Mouse (Mus musculus): ENCODE measurements at regions not wholly inside any gene's neighbourhood (a gene's known extent, or its start where the extent isn't known, plus 50 kb on each side); places are given as distances from the start of the nearest gene placed in this dataset.

DNA sequence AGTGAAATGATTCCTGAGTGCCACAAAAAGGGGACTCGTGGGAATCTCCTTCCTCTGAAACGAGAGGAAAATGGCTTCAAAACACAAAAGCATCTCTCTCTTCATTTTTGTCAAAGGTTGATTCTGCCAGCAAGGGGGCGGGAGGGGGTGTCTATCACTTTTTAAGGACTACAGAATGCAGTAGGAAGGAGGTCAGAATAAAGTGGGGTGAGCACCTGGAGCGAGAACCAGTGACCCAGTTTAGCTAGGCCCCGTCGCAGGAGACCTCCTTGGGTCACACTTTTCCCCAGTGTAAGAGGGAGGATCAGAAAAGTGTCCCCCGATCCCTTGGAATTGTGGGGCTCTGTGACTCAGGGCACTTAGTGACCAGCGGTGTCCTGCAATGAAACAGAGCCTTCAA is 133.1 kb downstream of the Tgfb2 start:
- CTCF ChIA-PET = no interaction called here
- POLR2A ChIA-PET = interaction anchor here in 2 of 4 experiments (0.6 kb wide), 2 partner anchors 10 to 48 kb away, joined by 3 read pairs; no protein-coding TSS in a partner anchor

DNA sequence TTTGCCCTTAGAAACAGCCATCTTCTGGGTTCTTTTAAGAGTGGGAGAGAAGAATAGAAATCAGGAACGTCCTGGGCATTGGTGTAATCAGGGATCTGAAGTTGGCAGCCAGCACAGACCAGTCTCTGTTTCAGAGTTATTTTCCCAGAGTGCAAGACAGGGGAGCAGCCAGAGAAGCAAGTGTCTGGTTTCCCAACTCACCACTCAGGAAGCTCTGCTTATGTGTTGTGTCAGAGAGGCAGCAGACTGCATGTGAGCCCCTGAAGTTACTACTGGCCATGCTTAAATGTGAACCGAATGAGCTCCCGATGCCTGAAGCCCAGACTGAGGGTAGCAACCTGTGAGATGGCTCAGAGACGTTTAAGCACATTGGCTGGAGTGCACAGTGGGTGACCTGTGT is 133.7 kb downstream of the Tgfb2 start:
- ChIA-PET POLR2A (interaction anchor here in 1 of 4 experiments (0.6 kb wide), 1 partner anchor 49 kb away, joined by 3 read pairs; no protein-coding TSS in a partner anchor), CTCF (no interaction called here)

DNA sequence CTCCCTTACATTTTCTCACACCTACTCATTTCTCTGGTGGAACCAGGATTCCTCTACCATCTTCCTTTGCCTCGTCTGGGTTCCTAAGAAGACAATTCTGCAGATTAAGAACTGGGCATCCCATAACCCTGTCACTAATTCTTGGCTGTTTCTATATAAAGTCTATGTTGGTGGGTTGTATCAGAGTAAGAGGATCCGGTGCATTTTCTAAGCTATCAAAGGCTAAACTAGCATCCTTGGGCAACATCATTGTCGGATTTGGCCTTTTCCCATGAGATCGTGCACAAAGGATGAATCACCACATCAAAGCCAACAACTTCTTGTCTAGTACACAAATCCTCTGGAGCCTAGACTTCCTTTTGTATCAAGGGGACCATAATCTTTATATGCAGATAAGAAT is 137.3 kb downstream of the Tgfb2 start:
- POLR2A ChIA-PET = interaction anchor here in 1 of 4 experiments (0.7 kb wide), 1 partner anchor 10 kb away, joined by 5 read pairs; no protein-coding TSS in a partner anchor
- CTCF ChIA-PET = no interaction called here

DNA sequence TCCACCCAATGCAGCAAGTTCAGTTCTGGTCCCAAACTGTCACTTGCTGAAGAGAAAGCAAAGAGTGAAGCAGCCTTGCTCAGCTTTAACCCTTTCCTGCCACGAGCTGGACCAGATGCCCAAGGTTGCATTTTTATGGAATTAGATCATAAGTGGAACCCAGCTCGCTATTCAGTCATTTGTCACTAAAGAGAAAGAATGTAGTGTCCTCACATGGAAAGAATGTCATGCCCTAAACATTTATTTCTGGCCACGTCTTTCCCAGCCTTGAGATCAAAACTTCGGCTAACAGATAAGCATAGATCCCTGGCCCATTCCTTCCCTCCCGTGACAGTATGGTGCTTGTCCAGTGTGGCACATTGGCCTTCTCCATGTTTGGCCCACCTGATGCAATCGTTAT is 137.7 kb downstream of the Tgfb2 start:
- POLR2A ChIA-PET = interaction anchor here in 2 of 4 experiments (0.6 to 1.5 kb wide), 5 partner anchors 7 to 1038 kb away, joined by 3 to 5 read pairs (median 4); no protein-coding TSS in a partner anchor
- CTCF ChIA-PET = interaction anchor here in 2 of 4 experiments (0.6 to 0.7 kb wide), 2 partner anchors 145 to 887 kb away, joined by 3 to 12 read pairs; no protein-coding TSS in a partner anchor

DNA sequence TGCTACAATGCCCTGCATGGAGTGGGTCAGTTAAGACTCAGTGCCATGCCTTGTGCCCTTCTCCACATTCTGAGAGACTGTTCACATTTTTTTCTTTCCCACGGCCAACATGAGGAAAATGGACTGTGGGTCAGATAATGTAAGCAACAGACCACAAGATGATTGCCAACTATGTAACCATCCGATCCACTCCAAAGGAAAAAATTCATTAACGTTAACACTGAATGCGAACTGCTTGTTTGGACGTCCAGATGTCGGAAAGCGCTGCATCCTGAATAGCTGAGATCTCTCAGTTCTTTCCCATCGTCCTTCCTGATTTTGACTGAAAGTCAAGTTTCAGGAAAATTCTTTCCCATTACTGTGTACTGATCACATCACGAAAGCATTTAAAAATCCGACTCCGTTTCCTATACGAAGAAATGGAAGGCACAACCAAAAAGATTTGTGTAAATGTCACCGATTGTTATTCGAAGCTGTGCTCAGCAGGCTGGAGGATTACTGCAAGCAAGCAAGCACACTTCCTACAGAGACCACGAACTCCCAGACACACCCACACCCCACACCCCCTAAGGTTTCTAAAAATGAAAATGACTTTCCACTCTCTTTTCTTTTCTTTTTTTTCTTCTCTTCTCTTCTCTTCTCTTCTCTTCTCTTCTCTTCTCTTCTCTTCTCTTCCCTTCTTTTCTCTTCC is 138.5 kb downstream of the Tgfb2 start:
- ChIA-PET POLR2A (interaction anchor here in 1 of 4 experiments (0.6 to 1.5 kb wide), 4 partner anchors 8 to 1037 kb away, joined by 3 to 5 read pairs (median 4); no protein-coding TSS in a partner anchor), CTCF (interaction anchor here in 2 of 4 experiments (0.6 to 0.7 kb wide), 2 partner anchors 146 to 886 kb away, joined by 3 to 12 read pairs; no protein-coding TSS in a partner anchor)

DNA sequence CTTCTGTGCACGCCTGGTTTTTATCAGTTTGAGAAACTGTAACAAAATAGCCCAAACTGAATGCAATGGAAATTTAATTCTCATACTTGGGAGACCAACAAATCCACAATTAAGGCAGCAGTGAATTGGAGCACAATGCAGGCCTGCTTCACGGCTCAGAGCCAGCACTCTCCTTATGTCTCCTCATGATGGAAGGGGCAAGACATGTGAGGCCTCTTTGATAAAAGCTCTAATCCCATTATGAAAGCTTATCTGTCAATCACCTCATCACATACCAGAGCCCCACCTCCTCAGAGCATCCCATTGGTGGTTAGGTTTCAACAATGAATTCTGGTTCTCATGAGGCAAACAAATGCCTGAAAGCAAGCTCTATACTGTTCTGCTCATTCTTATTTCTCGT is 143.8 kb downstream of the Tgfb2 start:
- ChIA-PET CTCF (no interaction called here), POLR2A (no interaction called here)

DNA sequence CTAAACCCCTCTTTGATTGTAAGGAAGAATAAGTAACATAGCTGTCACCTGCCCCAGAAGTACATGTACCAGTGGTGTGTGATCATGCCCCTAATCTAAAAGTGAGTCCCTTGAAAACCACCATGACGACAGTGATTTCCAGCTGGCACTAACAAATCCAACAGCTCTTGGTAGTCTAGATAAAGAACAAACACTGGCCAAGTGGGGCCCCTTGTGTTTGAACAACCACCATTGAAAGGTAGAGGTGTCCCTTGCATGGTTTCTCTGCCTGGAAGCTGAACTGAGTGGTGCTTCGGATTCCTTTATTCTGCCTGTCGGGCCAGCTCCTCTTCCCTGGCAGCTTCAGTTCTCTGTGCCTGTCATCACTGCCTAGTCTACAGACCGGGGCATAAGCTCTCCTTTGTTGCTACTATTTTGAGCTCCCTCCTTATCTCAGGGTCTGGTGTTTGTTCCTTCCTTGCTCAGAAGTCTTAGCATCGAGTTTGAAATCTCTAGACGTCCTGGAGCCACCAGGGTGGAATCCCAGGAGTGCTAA is 150.3 kb downstream of the Tgfb2 start:
- ChIA-PET POLR2A (interaction anchor here in 1 of 4 experiments (0.7 kb wide), 1 partner anchor 194 kb away, joined by 3 read pairs; the partner anchor contains the start of gene Rrp15), CTCF (no interaction called here)

DNA sequence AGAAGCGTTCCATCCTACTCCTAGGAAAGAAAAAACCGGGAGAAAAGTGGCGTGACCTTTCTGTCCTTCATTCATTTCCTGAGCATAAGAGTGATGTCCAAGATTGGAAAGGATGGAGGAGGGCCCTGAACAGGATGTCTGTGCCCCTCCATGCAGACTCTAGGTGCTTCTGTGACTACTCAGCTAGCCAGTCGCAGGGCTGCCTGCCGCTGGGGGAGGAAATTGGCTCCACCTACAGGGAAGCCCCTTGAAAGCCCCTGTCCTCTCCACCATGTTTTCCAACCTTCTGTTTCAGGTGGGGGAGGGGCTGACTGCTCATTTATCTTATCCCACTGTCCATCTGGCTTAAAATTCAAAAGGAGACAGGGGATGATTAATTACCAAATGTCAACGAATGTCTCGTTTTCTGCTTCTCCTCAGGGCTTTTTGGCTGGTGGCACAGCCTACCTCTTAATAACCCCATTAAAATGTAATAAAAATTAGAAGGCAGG is 151.2 kb downstream of the Tgfb2 start:
- CTCF ChIA-PET = no interaction called here
- POLR2A ChIA-PET = interaction anchor here in 1 of 4 experiments (0.7 kb wide), 1 partner anchor 195 kb away, joined by 3 read pairs; the partner anchor contains the start of gene Rrp15

DNA sequence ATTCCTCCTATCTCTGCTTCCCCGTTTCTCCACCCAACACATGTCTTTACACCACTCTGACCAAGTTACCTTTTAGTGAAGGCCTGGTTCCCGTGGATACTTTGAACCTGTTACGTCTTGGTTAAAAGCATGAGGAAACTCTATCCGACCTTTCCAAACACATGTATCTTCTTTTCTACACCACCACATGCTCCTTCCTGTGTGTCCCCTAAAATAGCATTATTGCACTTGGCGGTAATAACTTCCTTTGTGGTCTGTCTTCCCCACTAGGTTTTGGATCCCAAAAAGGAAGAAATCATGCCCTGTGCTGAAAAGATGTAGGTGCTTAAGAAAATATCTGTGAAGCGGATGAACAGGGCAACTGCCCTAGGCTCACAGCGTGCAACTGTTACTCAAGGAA is 153.1 kb downstream of the Tgfb2 start:
- ChIA-PET CTCF (no interaction called here), POLR2A (no interaction called here)

DNA sequence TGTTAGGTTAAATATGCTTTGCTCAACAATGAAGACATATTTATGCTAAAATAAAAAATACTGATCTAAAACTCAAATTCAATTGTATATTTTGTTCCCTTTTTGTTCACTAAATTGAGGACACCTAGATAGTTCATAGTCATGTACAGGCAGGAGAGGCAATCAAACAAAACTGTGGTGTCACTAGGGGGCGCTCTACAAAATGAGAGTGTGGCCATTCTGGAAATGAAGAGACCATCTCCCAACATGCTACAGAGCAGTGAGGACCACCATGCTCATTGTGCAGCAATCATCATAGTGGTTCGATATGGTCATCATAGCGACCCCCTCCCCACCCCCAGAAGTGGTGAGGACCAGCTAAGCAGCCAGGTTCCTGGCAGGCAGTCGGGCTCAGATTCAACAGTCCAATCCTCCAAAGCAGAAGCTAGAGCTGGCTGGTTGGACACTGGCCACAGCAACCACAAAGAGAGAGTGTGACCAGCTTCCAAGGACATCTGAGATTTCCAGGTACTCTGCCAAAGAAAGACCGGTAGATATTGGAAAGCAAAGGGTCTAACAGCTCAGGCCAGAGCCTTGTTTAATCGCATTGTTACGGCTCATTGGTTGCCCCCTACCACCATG is 155.4 kb downstream of the Tgfb2 start:
- CTCF ChIA-PET = interaction anchor here in 3 of 4 experiments (0.6 to 1.3 kb wide), 5 partner anchors 40 to 901 kb away, joined by 3 to 4 read pairs (median 3); no protein-coding TSS in a partner anchor
- POLR2A ChIA-PET = no interaction called here

DNA sequence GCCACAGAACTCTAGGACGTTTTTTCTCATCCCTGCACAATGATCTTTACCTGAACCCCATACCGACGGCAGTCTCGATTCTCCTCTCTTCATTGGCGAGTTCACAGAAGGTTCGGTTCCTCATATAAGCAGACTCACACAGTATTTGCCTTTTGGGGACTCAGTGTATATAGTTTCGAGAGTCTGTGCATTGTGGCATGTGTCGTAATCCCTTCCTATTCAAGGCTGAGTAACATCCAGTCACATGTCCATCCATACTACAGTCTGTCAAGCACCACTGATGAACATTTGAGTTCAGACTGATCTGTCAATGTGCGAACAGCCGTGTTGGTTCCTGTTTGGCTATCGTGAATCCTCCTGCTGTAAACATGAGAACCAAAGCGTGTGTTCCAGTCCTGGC is 156.6 kb downstream of the Tgfb2 start:
- ChIA-PET POLR2A (interaction anchor here in 2 of 4 experiments (0.6 to 1.0 kb wide), 2 partner anchors 61 to 1103 kb away, joined by 3 read pairs; no protein-coding TSS in a partner anchor), CTCF (no interaction called here)

DNA sequence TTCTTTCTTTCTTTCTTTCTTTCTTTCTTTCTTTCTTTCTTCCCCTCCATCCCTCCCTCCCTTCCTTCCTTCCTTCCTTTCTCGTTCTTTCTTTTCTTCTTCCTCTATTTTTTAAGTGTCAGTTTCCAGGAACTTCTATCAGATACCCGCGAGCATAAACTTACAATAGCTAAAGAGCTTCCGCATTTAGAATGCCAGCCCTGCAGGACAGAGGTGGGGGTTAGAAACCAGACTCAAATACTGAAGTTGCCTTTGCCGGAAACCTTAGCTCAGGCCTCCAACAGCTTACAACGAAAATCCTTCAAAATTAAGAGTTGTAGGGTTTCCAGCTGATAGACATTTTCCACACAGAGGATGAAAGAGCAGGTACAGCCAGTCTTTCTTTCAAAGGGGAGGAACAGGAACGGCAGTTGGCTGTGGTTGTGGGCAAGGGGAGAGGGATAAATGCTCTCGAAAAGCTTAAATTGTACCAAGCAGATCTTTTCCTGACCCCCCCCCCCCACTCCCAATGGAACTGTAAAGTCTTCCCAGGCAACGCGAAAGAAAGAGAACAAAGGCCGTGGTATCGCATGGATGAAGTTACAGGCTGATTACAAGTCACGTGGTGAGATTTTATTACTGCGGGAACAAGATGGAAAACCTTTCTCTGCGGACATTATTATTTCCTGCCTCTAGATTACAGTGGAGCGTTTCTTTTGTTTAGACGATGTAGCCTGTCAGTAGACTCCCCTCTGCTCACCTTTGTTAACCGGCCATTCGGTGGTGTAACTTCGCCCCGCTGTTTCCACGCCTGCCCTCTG is 159.2 kb downstream of the Tgfb2 start:
- POLR2A ChIA-PET = interaction anchor here in 3 of 4 experiments (0.6 to 1.2 kb wide), 3 partner anchors 10 to 43 kb away, joined by 3 to 5 read pairs (median 3); no protein-coding TSS in a partner anchor

DNA sequence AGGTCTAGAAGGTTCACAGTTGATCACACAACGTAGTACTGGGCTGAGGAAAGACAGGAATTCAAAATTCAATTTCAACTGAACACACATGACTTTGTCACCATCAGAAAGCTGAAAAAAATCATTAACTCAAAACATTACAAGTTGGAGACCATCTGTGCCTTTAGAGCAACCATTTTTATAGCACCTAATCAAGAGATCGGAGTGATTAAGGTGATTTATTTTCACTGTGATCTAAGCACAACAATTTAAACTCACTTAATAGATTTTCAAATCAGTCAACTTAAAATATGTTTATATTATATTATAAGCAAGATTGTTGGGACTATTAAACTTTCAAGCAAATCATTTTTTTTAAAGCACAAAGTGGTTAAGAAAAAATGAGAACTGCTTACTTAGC is 165.7 kb downstream of the Tgfb2 start:
- ChIA-PET CTCF (no interaction called here), POLR2A (no interaction called here)

More for the DNA sequence above, 159.2 kb downstream of the Tgfb2 start:
- CTCF ChIA-PET = interaction anchor here in 1 of 4 experiments (0.6 kb wide), 1 partner anchor 143 kb away, joined by 4 read pairs; no protein-coding TSS in a partner anchor

DNA sequence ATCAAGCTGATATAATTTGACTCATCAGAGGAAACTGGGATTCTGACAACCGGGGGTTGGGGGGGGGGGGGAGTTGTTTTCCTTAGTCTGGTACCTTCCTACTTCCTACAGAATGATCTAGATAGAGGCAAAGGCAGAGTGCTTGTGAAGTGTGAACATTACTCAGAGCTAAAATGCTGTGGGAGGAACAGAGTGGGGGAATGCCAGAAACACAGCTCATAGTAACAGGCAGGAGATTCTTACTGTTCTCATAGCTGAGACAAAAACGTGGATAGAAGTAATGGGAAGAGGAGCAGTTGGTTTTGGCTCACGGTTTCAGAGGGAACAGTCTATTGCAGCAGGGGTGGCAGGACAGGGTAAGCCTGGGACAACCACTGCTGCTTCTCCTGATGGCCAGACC is 167.6 kb downstream of the Tgfb2 start:
- POLR2A ChIA-PET = interaction anchor here in 1 of 4 experiments (0.5 to 0.6 kb wide), 2 partner anchors 16 to 1051 kb away, joined by 3 to 7 read pairs; no protein-coding TSS in a partner anchor
- CTCF ChIA-PET = no interaction called here

DNA sequence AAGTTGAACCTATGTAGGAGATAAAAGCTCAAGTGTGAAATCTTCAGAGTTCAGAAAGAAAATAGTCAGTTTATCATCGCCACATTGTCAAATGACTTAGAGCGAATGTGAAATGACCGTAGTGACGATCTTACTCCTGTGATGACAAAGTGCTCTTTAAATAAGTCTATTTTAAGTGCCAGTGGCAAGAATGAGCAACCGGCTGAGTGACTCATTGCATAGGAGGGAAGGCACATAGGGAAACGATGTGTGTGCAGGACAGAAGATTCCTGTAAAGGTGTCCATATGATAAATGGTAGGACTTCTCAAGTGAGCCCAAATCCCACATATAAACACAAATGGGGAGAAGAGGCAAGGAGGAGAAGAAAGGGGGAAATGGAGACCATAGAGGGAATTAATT is 189.8 kb downstream of the Tgfb2 start:
- ChIA-PET CTCF (interaction anchor here in 2 of 4 experiments (0.5 to 0.7 kb wide), 3 partner anchors 88 to 139 kb away, joined by 3 to 8 read pairs (median 3); no protein-coding TSS in a partner anchor), POLR2A (no interaction called here)

DNA sequence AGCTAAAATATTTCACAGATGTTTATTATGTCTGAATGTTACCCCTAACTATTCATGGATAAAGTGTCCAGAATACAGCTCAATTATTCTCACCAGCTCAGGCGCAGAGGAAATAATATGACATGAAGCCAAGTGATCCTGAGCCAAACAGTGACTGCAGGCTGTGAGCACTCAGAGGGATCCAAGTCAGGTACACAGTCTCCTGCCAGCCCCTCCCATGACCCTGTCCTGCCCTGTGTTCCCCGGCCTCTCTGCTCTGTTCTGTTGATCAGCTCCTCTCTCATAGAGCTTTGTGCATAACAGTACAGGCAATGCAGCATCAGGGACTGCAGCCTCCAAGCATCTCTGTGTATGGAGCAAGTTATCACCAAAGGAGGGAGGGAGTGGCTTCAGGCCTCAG is 190.7 kb downstream of the Tgfb2 start:
- CTCF ChIA-PET = interaction anchor here in 1 of 4 experiments (0.5 kb wide), 1 partner anchor 176 kb away, joined by 3 read pairs; no protein-coding TSS in a partner anchor
- POLR2A ChIA-PET = interaction anchor here in 1 of 4 experiments (0.7 to 1.2 kb wide), 2 partner anchors 11 to 31 kb away, joined by 5 to 6 read pairs; no protein-coding TSS in a partner anchor

DNA sequence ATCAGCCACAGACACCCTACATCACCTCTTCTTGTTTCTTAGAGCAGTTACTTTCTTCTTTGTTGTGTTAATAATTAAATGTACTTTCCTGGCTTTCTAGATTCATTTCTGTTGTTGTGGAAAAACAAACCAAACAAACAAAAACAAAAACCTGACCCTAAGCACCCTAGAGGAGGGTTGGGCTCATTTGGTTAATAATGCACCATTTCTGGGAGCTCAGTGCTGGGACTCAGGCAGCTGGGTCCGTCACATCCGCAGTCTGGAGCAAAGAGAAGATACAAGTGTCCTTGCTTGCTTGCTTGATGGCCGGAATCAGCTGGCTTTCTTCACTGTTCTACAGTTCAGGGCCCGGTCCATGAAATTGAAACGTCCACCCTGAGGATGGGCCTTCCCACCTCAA is 191.9 kb downstream of the Tgfb2 start:
- POLR2A ChIA-PET = interaction anchor here in 2 of 4 experiments (0.5 to 0.8 kb wide), 2 partner anchors 44 to 50 kb away, joined by 3 to 4 read pairs; no protein-coding TSS in a partner anchor
- CTCF ChIA-PET = interaction anchor here in 1 of 4 experiments (0.5 kb wide), 1 partner anchor 17 kb away, joined by 3 read pairs; no protein-coding TSS in a partner anchor

DNA sequence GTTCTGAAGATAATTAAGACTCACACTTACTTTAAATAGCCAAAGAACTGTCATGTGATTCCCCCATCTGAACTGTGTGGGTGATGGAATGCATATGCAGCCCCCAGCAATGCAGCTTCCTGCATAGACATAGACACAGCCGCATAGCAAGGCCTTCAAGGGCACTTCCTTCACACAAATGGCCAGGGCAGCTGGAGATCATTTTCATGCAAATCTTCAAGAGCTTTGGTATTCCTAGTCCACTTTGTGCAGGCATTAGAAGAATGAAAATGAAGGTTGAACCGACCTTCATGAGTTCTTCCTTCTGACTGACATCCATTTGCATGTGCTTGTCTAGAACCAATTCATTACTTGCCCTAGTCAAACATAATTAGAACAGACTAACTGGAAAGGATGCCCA is 195.3 kb downstream of the Tgfb2 start:
- POLR2A ChIA-PET = interaction anchor here in 3 of 4 experiments (0.6 to 1.3 kb wide), 5 partner anchors 8 to 457 kb away, joined by 3 to 11 read pairs (median 3); no protein-coding TSS in a partner anchor
- CTCF ChIA-PET = interaction anchor here in 2 of 4 experiments (0.6 to 1.6 kb wide), 2 partner anchors 40 to 54 kb away, joined by 4 to 5 read pairs; no protein-coding TSS in a partner anchor
